Mouse (Mus musculus): ENCODE results near the gene Cdk14. TPM values are rescaled to one million over a fixed set of nuclear protein-coding genes. Genes with fewer than 3 reads are reported as not detected.

Gene Cdk14
- total RNA-seq, 1 experiment from 2014 or later: 43.7 TPM

- no peak for ATAC-seq (replicated peaks; ENCODE audit: insufficient number of reproducible peaks, low FRiP score, low TSS enrichment, poor library complexity, severe bottlenecking)
These were observed 375.8 kb downstream of the Cdk14 start for GRCm38 (mm10) chr5:5044326-5044725.

- no peak for ATAC-seq (replicated peaks; ENCODE audit: insufficient number of reproducible peaks, low FRiP score, low TSS enrichment, poor library complexity, severe bottlenecking)
These were observed 377.4 kb downstream of the Cdk14 start for GRCm38 (mm10) chr5:5042735-5043134.

GRCm38 (mm10) chr5:5041480-5041879 is 378.6 kb downstream of the Cdk14 start:
- no peak for ATAC-seq (replicated peaks; ENCODE audit: insufficient number of reproducible peaks, low FRiP score, low TSS enrichment, poor library complexity, severe bottlenecking)

- ATAC-seq (replicated peaks; ENCODE audit: insufficient number of reproducible peaks, low FRiP score, low TSS enrichment, poor library complexity, severe bottlenecking): no peak
These were observed 380.3 kb downstream of the Cdk14 start for GRCm38 (mm10) chr5:5039700-5040284.

GRCm38 (mm10) chr5:5033445-5033844 is 386.7 kb downstream of the Cdk14 start:
- ATAC-seq (replicated peaks; ENCODE audit: insufficient number of reproducible peaks, low FRiP score, low TSS enrichment, poor library complexity, severe bottlenecking): no peak

GRCm38 (mm10) chr5:5032847-5033246 is 387.3 kb downstream of the Cdk14 start:
- ATAC-seq (replicated peaks; ENCODE audit: insufficient number of reproducible peaks, low FRiP score, low TSS enrichment, poor library complexity, severe bottlenecking): no peak

- ATAC-seq (replicated peaks; ENCODE audit: insufficient number of reproducible peaks, low FRiP score, low TSS enrichment, poor library complexity, severe bottlenecking): no peak
These were observed 387.7 kb downstream of the Cdk14 start for GRCm38 (mm10) chr5:5032446-5032845.

GRCm38 (mm10) chr5:5030431-5030830 is 389.7 kb downstream of the Cdk14 start:
- ATAC-seq (replicated peaks; ENCODE audit: insufficient number of reproducible peaks, low FRiP score, low TSS enrichment, poor library complexity, severe bottlenecking): no peak

- no peak for ATAC-seq (replicated peaks; ENCODE audit: insufficient number of reproducible peaks, low FRiP score, low TSS enrichment, poor library complexity, severe bottlenecking)
These were observed 401.2 kb downstream of the Cdk14 start for GRCm38 (mm10) chr5:5018959-5019358.

GRCm38 (mm10) chr5:5018242-5018641 is 401.9 kb downstream of the Cdk14 start:
- ATAC-seq (replicated peaks; ENCODE audit: insufficient number of reproducible peaks, low FRiP score, low TSS enrichment, poor library complexity, severe bottlenecking): no peak

GRCm38 (mm10) chr5:5013783-5014182 is 406.3 kb downstream of the Cdk14 start:
- no peak for ATAC-seq (replicated peaks; ENCODE audit: insufficient number of reproducible peaks, low FRiP score, low TSS enrichment, poor library complexity, severe bottlenecking)

- ATAC-seq (replicated peaks; ENCODE audit: insufficient number of reproducible peaks, low FRiP score, low TSS enrichment, poor library complexity, severe bottlenecking): no peak
These were observed 407.4 kb downstream of the Cdk14 start for GRCm38 (mm10) chr5:5012521-5013346.

- no peak for ATAC-seq (replicated peaks; ENCODE audit: insufficient number of reproducible peaks, low FRiP score, low TSS enrichment, poor library complexity, severe bottlenecking)
These were observed 411.9 kb downstream of the Cdk14 start for GRCm38 (mm10) chr5:5008153-5008745.

- no peak for ATAC-seq (replicated peaks; ENCODE audit: insufficient number of reproducible peaks, low FRiP score, low TSS enrichment, poor library complexity, severe bottlenecking)
These were observed 412.5 kb downstream of the Cdk14 start for GRCm38 (mm10) chr5:5007489-5008152.

- ATAC-seq (replicated peaks; ENCODE audit: insufficient number of reproducible peaks, low FRiP score, low TSS enrichment, poor library complexity, severe bottlenecking): no peak
These were observed 414.5 kb downstream of the Cdk14 start for GRCm38 (mm10) chr5:5005633-5006032.

GRCm38 (mm10) chr5:5004740-5005139 is 415.4 kb downstream of the Cdk14 start:
- no peak for ATAC-seq (replicated peaks; ENCODE audit: insufficient number of reproducible peaks, low FRiP score, low TSS enrichment, poor library complexity, severe bottlenecking)

GRCm38 (mm10) chr5:4993192-4993601 is 426.9 kb downstream of the Cdk14 start:
- ATAC-seq (replicated peaks; ENCODE audit: insufficient number of reproducible peaks, low FRiP score, low TSS enrichment, poor library complexity, severe bottlenecking): no peak

GRCm38 (mm10) chr5:4991023-4991422 is 429.1 kb downstream of the Cdk14 start:
- ATAC-seq (replicated peaks; ENCODE audit: insufficient number of reproducible peaks, low FRiP score, low TSS enrichment, poor library complexity, severe bottlenecking): no peak

GRCm38 (mm10) chr5:4990237-4990636 is 429.9 kb downstream of the Cdk14 start:
- no peak for ATAC-seq (replicated peaks; ENCODE audit: insufficient number of reproducible peaks, low FRiP score, low TSS enrichment, poor library complexity, severe bottlenecking)
